Mouse (Mus musculus) yolk sac, embryonic 10.5 days (tissue): ENCODE results near the gene Ing4.
A peak's percentile ranks its signal among the peaks of the same experiment; 100 is the strongest.
"Not testable (repeated sequence)": the region's sequence is repeated elsewhere in the genome, so short reads cannot be mapped to it uniquely, and the experiment has no call there.

Experiments used
- DNase-seq: peaks from one replicate; pipeline ENCODE4 v3.0.0-alpha.2; 2017; ENCODE audit warnings: low spot score

Gene Ing4

DNA sequence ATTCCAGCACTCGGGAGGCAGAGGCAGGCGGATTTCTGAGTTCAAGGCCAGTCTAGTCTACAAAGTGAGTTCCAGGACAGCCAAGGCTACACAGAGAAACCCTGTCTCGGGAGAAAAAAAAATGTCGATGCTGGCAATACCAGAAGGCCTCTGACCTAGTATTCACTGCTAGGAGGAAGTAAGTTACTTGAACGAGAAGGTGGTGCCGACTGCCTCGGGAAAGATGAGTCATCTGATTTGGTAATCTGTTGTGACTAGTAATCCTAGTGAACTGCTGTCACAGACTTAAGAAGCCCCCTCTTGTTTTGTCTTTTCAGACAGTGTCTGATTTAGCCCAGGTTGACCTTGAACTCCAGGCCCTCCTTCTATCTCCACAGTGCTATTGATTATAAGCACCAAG, 1.5 kb downstream of the Ing4 start:
- DNase-seq: no peak

DNA sequence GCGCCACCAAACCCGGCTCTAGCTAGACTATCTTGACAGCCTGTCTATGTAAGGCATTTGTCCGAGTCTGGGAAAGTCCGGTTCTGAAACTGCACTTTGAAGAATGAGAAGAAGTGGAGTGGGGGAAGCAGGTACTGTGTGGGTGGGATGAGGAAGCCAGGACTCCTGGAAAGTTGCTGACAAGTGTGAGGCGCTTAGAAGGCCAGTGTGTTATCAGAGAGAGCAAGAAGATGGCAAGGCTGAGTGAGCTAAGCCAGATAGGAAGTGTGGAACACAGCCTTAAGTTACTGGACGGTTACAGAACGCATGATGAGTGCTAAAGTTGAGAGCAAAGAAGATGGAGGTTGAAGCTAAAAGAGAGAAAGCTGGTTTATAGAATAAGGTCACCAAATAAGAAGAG, 2.5 kb downstream of the Ing4 start:
- no peak for DNase-seq

- DNase-seq: peak; percentile 71
Measured at GRCm38 (mm10) chr6:125046691-125047090, 7.1 kb downstream of the Ing4 start.

- DNase-seq: peak; percentile 65
Measured at GRCm38 (mm10) chr6:125049678-125050077, 10.1 kb downstream of the Ing4 start, which contains the start of gene Acrbp. Gene Acrbp, plus strand, starts transcription at chr6:125049689.

- DNase-seq: no peak
Measured at GRCm38 (mm10) chr6:125051237-125051636, 11.7 kb downstream of the Ing4 start.

DNA sequence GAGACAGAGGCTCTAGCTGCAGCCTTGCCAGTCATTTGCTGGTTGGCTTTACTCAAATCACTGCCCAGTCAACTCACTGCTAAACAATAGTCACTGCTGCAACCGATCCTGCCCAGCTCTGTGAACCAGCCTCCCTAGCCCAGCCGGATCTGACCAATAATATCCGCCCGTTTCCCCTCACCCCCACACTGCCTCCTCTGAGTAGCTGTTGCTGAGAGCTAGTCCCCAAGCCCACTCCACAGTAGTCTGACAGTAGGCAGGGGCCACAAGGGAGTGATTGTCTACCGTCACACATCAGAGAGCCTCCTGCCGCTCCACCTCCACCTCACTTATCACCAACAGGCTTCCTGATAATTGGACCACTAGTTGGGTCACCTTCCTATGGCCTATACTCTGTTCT, 21.9 kb downstream of the Ing4 start:
- no peak for DNase-seq

- no peak for DNase-seq
Measured at GRCm38 (mm10) chr6:125062511-125062910, 23.0 kb downstream of the Ing4 start.

GRCm38 (mm10) chr6:125063906-125064305, 24.3 kb downstream of the Ing4 start:
- no peak for DNase-seq

DNA sequence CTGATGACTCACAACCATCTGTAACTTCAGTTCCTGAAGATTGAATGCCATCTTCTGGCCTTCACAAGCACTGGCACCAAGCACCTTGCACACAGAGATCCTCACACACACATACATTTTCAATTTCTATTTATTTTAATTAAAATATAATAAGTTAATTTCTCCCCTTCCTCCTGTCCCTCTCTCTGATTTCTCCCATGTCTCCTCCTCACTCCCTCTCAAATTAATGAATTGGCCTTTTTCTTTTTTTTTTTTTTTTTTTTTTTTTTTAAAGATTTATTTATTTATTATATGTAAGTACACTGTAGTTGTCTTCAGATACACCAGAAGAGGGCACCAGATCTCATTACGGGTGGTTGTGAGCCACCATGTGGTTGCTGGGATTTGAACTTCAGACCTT, 25.7 kb downstream of the Ing4 start:
- DNase-seq: not testable (repeated sequence)

DNA sequence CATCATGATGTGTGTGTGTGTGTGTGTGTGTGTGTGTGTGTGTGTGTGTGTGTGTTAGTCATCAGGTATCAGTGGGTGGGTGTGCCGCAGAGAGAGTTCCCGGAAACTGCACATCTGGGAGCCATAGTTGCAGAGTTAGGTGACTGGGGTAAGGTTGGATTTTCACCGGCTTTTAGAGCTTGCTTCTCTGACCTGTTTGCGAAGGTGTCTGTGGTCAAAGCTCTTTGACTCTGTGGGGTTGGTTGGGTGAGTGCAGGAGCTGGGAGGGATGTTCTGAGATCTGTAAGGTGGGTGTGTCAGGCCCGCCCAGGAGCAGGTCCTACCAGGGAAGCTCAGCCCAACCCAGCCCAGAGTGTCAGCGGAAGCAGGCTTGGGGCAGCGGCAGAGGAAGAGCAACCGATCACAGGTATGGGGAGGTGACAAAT, 28.0 kb downstream of the Ing4 start, which contains the start of gene Lpar5:
Gene Lpar5, plus strand, starts transcription at position 350 of the 425 bp plus-strand sequence.
- no peak for DNase-seq

DNA sequence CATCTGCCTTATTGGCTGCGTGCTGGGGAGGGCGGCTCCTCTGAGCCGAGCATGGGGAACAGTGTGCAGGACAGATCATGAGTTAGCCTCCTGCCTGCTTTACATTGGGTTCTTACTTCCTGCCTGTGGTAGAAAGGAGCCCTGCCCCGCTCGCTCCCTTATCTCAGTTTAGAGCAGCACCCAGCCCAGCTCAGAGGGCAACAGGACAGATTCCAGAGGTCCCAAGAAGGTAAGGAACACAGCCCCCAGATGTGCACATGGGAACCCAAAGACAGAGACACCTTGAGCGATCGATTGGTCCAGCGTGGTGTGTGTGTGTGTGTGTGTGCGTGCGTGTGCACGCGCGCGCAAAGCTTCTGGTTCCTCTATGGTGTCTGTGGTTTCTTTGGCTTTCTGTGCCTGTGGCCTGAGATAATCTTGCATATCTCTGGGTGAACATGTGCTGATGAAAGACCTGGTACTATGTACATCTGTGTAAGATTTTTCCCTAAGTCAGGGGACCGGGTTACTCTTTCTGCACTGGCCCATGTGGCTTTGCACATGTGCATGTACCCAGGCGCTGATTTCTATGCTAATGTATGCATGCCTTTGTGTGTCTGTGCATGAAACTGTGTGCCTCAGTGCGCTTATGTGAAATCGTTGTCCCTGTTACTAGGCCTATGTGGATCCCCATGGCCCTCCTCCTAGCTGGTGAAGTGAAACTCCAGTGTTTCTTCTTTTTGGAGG, 31.8 kb downstream of the Ing4 start:
- no peak for DNase-seq

DNA sequence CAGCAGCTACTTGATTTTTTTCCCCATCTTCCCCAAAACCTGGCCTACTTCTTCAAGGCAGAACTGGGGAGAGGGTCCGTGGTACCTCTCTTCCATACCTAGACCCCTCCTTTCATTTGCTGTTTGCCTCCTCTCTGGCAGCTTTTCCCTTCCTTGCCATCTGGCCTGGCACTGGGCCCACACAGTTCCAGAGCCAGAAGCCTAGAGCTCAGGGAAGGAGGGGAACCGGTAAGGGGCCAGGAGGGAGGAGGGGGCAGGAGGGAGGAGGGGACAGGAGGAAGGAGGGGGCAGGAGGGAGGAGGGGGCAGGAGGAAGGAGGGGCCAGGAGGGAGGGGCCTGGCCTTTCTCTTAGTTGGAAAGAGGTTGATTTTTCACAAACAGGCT, 32.3 kb downstream of the Ing4 start:
- no peak for DNase-seq

GRCm38 (mm10) chr6:125073825-125074224, 34.3 kb downstream of the Ing4 start:
- no peak for DNase-seq

GRCm38 (mm10) chr6:125081394-125081793, 41.8 kb downstream of the Ing4 start:
- no peak for DNase-seq

DNA sequence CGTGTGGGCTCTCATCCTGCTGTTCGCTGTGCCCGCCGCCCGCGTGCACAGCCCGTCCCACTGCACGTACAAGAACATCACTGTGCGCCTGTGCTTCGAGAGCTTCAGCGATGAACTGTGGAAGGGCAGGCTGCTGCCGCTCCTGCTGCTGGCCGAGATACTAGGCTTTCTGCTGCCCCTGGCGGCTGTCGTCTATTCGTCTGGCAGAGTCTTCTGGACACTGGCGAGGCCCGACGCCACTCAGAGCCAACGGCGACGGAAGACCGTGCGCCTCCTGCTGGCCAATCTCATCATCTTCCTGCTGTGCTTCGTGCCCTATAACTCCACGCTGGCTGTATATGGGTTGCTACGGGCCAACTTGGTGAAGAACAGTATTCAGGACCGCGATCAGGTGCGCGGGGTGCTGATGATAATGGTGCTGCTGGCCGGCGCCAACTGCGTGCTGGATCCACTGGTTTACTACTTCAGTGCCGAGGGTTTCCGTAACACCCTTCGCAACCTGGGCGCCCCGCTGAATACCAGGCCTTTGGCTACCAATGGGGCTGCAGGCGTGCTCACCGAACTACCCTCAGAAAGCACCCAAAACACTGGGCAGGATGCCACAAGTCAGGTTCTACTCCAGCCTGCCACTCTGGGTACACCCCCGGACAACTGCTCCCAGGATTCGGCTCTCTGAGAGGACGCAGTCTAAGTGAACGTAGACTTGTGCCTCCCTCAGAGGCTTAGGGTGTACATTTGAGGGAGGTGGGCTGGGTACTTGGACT, 42.4 kb downstream of the Ing4 start:
- peak; percentile 89 for DNase-seq

DNA sequence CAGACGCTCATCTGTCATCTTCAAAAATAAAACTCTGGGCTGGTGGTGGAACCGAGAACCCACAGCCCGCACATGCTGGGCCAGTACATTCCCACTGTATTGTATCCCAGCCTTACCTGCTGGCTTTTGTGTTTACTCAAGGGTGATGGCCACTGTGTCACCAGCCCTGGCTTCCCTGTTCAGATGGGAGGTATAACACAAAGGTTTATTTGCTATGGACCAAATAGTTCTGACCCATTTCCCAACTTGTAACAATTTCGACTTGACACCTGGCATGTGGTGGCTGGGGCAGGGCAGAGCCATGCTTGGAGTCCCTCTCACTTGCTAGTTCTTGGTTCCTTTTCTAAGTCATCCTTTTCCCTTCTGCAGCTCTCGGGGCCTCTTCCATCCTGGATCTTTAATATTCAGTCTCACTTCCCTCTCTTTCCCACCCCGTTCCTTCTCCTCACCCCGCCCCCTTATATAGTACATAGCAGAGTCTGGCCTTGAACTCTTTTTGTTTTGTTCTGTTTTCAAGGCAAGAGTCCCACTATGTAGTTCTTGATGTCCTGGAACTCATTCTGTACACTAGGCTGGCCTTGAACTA, 43.3 kb downstream of the Ing4 start:
- DNase-seq: peak; percentile 1

- peak; percentile 67 for DNase-seq
Measured at GRCm38 (mm10) chr6:125084424-125084823, 44.9 kb downstream of the Ing4 start.

- DNase-seq: no peak
Measured at GRCm38 (mm10) chr6:125087937-125088336, 48.4 kb downstream of the Ing4 start.

GRCm38 (mm10) chr6:125088561-125089321, 49.2 kb downstream of the Ing4 start:
- DNase-seq: peak; percentile 89

GRCm38 (mm10) chr6:125089521-125090321, 50.2 kb downstream of the Ing4 start:
- DNase-seq: peak; percentile 79

DNA sequence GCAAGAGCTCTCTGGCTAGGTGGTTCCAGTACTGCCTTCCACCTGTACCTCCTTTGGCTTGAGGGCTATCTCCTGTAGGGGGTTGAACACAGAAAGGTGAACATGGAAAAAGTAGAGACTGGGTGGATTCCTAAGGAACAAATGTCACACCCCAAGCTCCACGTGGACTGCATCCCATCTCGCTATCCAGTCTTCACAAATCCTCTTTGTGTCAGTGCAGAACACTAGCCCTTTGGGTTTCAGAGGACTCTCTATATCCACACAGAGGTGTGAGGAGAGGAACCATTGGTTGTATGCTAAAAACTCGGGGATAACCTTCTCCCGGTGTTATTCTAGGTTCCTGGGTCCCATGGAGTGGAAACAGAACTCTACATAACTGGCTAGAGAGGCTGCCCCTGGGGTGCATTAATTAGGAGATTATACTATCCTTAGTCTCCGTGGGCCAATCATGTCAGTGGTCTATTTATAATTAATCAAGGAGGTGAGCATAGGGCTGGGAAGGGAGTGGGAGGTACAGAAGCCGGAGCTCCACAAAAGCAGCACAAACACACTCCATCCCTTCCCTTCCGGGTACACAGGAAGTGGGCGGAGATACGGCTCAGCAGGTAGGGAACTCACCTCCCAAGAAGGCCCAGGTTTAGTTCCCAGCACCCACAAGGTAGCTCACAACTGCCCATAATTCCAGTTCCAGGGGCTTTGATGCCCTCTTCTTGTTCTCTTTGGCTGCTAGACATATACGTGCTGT, 51.0 kb downstream of the Ing4 start:
- peak; percentile 3 for DNase-seq
